ENCODE assay signal across 8 mouse cellular contexts in the genomic region with DNA sequence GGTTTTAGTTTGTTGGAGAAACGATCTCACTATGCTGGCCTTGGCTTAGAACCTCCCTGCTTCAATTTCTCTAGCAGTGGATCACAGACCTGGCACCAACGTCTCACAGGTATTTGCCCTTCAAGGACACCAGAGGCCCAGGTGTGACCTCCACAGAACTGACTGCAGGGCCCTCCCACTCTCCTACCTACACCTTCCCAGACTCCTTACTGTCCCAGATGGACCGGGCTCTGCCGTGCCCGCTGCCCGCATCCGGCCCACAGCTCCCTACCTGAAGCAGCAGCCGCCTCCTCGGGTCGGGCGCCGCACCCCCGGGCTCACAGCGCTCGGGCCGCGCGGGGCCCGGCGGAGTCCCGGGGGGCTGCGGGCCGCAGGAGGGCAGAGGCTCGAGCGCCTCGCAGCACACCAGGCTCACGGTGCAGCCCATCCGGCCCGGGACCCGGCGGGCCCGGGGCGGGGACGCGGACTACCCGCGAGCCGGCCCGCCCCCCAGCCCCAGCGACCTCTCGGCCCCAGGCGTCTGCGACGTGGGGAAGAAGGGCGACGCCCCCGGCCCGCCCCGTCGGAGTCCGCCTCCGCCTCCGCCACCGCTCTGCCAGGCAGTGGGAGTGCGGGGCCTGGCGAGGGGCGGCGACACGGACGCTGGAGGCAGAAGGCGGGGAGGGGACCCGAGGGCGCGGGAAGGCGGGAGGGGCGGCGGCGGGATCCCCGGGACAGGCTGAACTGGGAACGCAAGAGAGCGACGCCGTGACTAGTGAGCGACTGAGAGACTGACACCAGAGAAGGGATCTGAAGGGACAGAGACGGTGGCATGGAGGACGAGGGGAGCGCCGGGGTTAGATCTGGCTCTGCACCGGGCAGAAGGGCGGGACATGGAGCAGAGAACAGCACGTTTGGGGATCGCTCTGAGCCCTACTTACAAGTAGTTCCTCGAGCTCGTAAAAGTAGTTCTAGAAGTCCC. TPM values are rescaled to one million over a fixed set of nuclear protein-coding genes. Genes with fewer than 3 reads are reported as not detected.
DNase-seq lines count a peak whose midpoint lies in the region; ATAC-seq and TF ChIP-seq lines count a peak whose summit lies in the region.

TSS of gene Tns1 (minus strand) at position 429 of the 961 bp plus-strand sequence.

- peaks cover 40% of the 10 kb centered on the region for H3K27me3 ChIP-seq in embryonic facial prominence, embryonic 13.5 days
- no peaks in the 10 kb centered on the region for H3K27me3 ChIP-seq in heart, embryonic 14.5 days (ENCODE audit: control insufficient read depth, insufficient read depth, low read length)
- H3K27me3 ChIP-seq in kidney, embryonic 16.5 days (ENCODE audit: insufficient read depth, low read length) = 0 out of 2 replicates have a peak, but pooled peaks cover 3% of the 10 kb centered on the region
- peaks cover 35% of the 10 kb centered on the region for H3K27me3 ChIP-seq in liver, embryonic 16.5 days (ENCODE audit: control insufficient read depth, insufficient read depth, low read depth, low read length)
- peaks cover 13% of the 10 kb centered on the region; the same call in 1 of the 2 replicates for H3K27me3 ChIP-seq in neural tube, embryonic 11.5 days (ENCODE audit: control insufficient read depth, insufficient read depth, low read length)

- peak within 1 kb of the TSS; percentile 80 for H3K9ac ChIP-seq in embryonic facial prominence, embryonic 13.5 days
- H3K9ac ChIP-seq in heart, embryonic 14.5 days (ENCODE audit: low read length) = peak within 1 kb of the TSS; percentile 74
- H3K9ac ChIP-seq in kidney, embryonic 16.5 days (replicated peaks; ENCODE audit: low read length) = peak within 1 kb of the TSS; percentile 77
- peak within 1 kb of the TSS; percentile 28; the same call in 1 of the 2 replicates for H3K9ac ChIP-seq in liver, embryonic 16.5 days (ENCODE audit: low read depth, low read length)
- peak within 1 kb of the TSS; percentile 62 for H3K9ac ChIP-seq in neural tube, embryonic 11.5 days (ENCODE audit: low read length)

- intact Hi-C loops in left cerebral cortex, adult 2 months (cut with DNase I) = loop anchor here (2.0 kb wide), 1 partner anchor 42 kb away; no protein-coding TSS in a partner anchor

- peak; percentile 65 for ATAC-seq in embryonic facial prominence, embryonic 13.5 days (ENCODE audit: insufficient number of reproducible peaks, insufficient read depth, low FRiP score, low TSS enrichment, low read depth)
- ATAC-seq in heart, embryonic 14.5 days (ENCODE audit: insufficient number of reproducible peaks, insufficient read depth, low FRiP score, low read depth) = peak; percentile 72
- ATAC-seq in kidney, embryonic 16.5 days (ENCODE audit: low FRiP score, low TSS enrichment) = peak; percentile 67
- peak; percentile 75 for ATAC-seq in liver, embryonic 16.5 days (ENCODE audit: low read depth)
- ATAC-seq in neural tube, embryonic 11.5 days (ENCODE audit: insufficient read depth, low FRiP score, low TSS enrichment) = peak; percentile 65

- no peak for TF ChIP-seq CTCF in left cerebral cortex, adult 2 months (IDR thresholded peaks at IDR 0.05)

- WGBS in embryonic facial prominence, embryonic 13.5 days = 2% methylated on average over 83 of the region's 84 CpGs
- 1% methylated on average over 83 of the region's 84 CpGs for WGBS in heart, embryonic 14.5 days
- under 1% methylated on average over 77 of the region's 84 CpGs for WGBS in kidney, embryonic 16.5 days
- WGBS in liver, embryonic 16.5 days (ENCODE audit: insufficient replicate concordance) = 2% methylated on average over 80 of the region's 84 CpGs
- WGBS in neural tube, embryonic 11.5 days = under 1% methylated on average over 79 of the region's 84 CpGs

- H3K4me2 ChIP-seq in embryonic facial prominence, embryonic 13.5 days = peak within 1 kb of the TSS; percentile 86
- H3K4me2 ChIP-seq in heart, embryonic 14.5 days (ENCODE audit: low read length) = peak within 1 kb of the TSS; percentile 92
- H3K4me2 ChIP-seq in kidney, embryonic 16.5 days (replicated peaks; ENCODE audit: low read depth, low read length) = peak within 1 kb of the TSS; percentile 98
- H3K4me2 ChIP-seq in liver, embryonic 16.5 days (ENCODE audit: low read depth, low read length) = peak within 1 kb of the TSS; percentile 82
- peak within 1 kb of the TSS; percentile 86 for H3K4me2 ChIP-seq in neural tube, embryonic 11.5 days (ENCODE audit: low read depth)

- H3K27ac ChIP-seq in left cerebral cortex, adult 2 months = no peak within 1 kb of the TSS
- H3K27ac ChIP-seq in embryonic facial prominence, embryonic 13.5 days = no peak within 1 kb of the TSS
- 0 out of 4 replicates have a peak within 1 kb of the TSS, but pooled peaks of 1 of the 2 experiments have one; percentile 20 for H3K27ac ChIP-seq in heart, embryonic 14.5 days (replicated peaks in 1 of 2; ENCODE audit: control insufficient read depth in 1 of 2, insufficient read depth in 1 of 2, low read depth in 2 of 2, low read length in 2 of 2)
- peak within 1 kb of the TSS; percentile 51; the same call in 1 of the 2 replicates for H3K27ac ChIP-seq in kidney, embryonic 16.5 days (ENCODE audit: low read length)
- no peak within 1 kb of the TSS for H3K27ac ChIP-seq in liver, embryonic 16.5 days (ENCODE audit: low read length)
- no peak within 1 kb of the TSS for H3K27ac ChIP-seq in neural tube, embryonic 11.5 days (ENCODE audit: low read depth, low read length)

- H3K4me1 ChIP-seq in embryonic facial prominence, embryonic 13.5 days = peaks cover 20% of the 10 kb centered on the region
- peaks cover 16 to 20% of the 10 kb centered on the region in 2 experiments for H3K4me1 ChIP-seq in heart, embryonic 14.5 days (ENCODE audit: control insufficient read depth in 2 of 2, insufficient read depth in 2 of 2, low read length in 2 of 2)
- peaks cover 18% of the 10 kb centered on the region for H3K4me1 ChIP-seq in kidney, embryonic 16.5 days (ENCODE audit: insufficient read depth, low read length)
- H3K4me1 ChIP-seq in liver, embryonic 16.5 days (ENCODE audit: control insufficient read depth, low read depth, low read length) = no peaks in the 10 kb centered on the region; the same call in 1 of the 2 replicates
- peaks cover 14% of the 10 kb centered on the region for H3K4me1 ChIP-seq in neural tube, embryonic 11.5 days (ENCODE audit: control insufficient read depth, insufficient read depth, low read length)

- H3K4me3 ChIP-seq in left cerebral cortex, adult 2 months = peak within 1 kb of the TSS; percentile 38
- peak within 1 kb of the TSS; percentile 60 for H3K4me3 ChIP-seq in embryonic facial prominence, embryonic 13.5 days
- peak within 1 kb of the TSS; percentile 45 to 52 for H3K4me3 ChIP-seq in heart, embryonic 14.5 days (ENCODE audit: control insufficient read depth in 1 of 2, insufficient read depth in 1 of 2, low read depth in 1 of 2, low read length in 2 of 2)
- H3K4me3 ChIP-seq in kidney, embryonic 16.5 days (ENCODE audit: low read length) = peak within 1 kb of the TSS; percentile 58
- peak within 1 kb of the TSS; percentile 57 for H3K4me3 ChIP-seq in liver, embryonic 16.5 days (ENCODE audit: low read depth, low read length)
- H3K4me3 ChIP-seq in neural tube, embryonic 11.5 days (ENCODE audit: low read depth, low read length) = peak within 1 kb of the TSS; percentile 50

- H3K9me3 ChIP-seq in embryonic facial prominence, embryonic 13.5 days = no peaks in the 10 kb centered on the region
- no peaks in the 10 kb centered on the region for H3K9me3 ChIP-seq in heart, embryonic 14.5 days (ENCODE audit: control insufficient read depth, low read length)
- no peaks in the 10 kb centered on the region for H3K9me3 ChIP-seq in kidney, embryonic 16.5 days (ENCODE audit: low read length)
- no peaks in the 10 kb centered on the region for H3K9me3 ChIP-seq in liver, embryonic 16.5 days (replicated peaks; ENCODE audit: control insufficient read depth, low read length)
- H3K9me3 ChIP-seq in neural tube, embryonic 11.5 days (ENCODE audit: control insufficient read depth, low read length) = no peaks in the 10 kb centered on the region

- no peak for DNase-seq in left cerebral cortex, adult 2 months (ENCODE audit: extremely low spot score in 1 of 2, low spot score in 2 of 2)
- DNase-seq in left cerebral cortex, adult 11 months (ENCODE audit: low spot score) = no peak
- peak; percentile 61 for DNase-seq in neural tube, embryonic 11.5 days (ENCODE audit: low spot score)
- DNase-seq in urinary bladder, adult 2 months (ENCODE audit: low spot score) = peak; percentile 55

- H3K36me3 ChIP-seq in embryonic facial prominence, embryonic 13.5 days = no peaks in the 10 kb centered on the region
- H3K36me3 ChIP-seq in heart, embryonic 14.5 days (ENCODE audit: control insufficient read depth, insufficient read depth, low read length) = no peaks in the 10 kb centered on the region
- no peaks in the 10 kb centered on the region for H3K36me3 ChIP-seq in kidney, embryonic 16.5 days (ENCODE audit: insufficient read depth, low read length)
- H3K36me3 ChIP-seq in liver, embryonic 16.5 days (ENCODE audit: control insufficient read depth, insufficient read depth) = no peaks in the 10 kb centered on the region
- H3K36me3 ChIP-seq in neural tube, embryonic 11.5 days (ENCODE audit: control insufficient read depth, insufficient read depth, low read length) = no peaks in the 10 kb centered on the region

RNA-seq across cellular contexts. Expression of gene Tns1, which starts in this region (rescaled TPM):
- total RNA-seq in left cerebral cortex, adult 2 months (2021) = 10 to 100 TPM; 43.5 to 46.4 TPM
- polyA plus RNA-seq in embryonic facial prominence, embryonic 13.5 days (2015; fragmentation: Nextera tagmentation; extraction: Ambion mirVana) = 38.5 and 39.3 TPM in 2 replicates
- polyA plus RNA-seq in heart, embryonic 14.5 days (2014; fragmentation: Nextera tagmentation; extraction: Ambion mirVana) = 125 and 142 TPM in 2 replicates
- 77.3 and 78.3 TPM in 2 replicates for polyA plus RNA-seq in kidney, embryonic 16.5 days (2015; fragmentation: Nextera tagmentation; extraction: Ambion mirVana)
- polyA plus RNA-seq in liver, embryonic 16.5 days (2015; fragmentation: Nextera tagmentation; extraction: Ambion mirVana) = 22.9 and 23.0 TPM in 2 replicates
- 17.9 and 19.9 TPM in 2 replicates for polyA plus RNA-seq in neural tube, embryonic 11.5 days (2014; fragmentation: Nextera tagmentation; extraction: Ambion mirVana)
- 192 and 408 TPM in 2 replicates for polyA plus RNA-seq in urinary bladder, adult 2 months (2012; rRNA removed)

Comparison
In these comparisons a context has a peak if more than half of its experiments do, and no peak if none do; other contexts are left out.
1. DNase-seq: peak in neural tube, embryonic 11.5 days (single experiment) and urinary bladder, adult 2 months (single experiment); none in left cerebral cortex, adult 2 months (0 of 2) and left cerebral cortex, adult 11 months (single experiment).
2. H3K9ac ChIP-seq: peak in every context shown above with its lines; median percentile 80 in embryonic facial prominence, embryonic 13.5 days; 77 in kidney, embryonic 16.5 days; 74 in heart, embryonic 14.5 days; 62 in neural tube, embryonic 11.5 days; 28 in liver, embryonic 16.5 days.
3. Peak in every context shown above with its lines, with median percentiles within 50 percentile points of each other: H3K4me3 ChIP-seq, ATAC-seq and H3K4me2 ChIP-seq.